Mouse (Mus musculus) thymus, adult 2 months (tissue): ENCODE measurements at regions not wholly inside any gene's neighbourhood (a gene's known extent, or its start where the extent isn't known, plus 50 kb on each side); places are given as distances from the start of the nearest gene placed in this dataset.

Experiments used
- CTCF ChIP-seq: fragments of 200-500 bp; IDR thresholded peaks from 2 replicates; pipeline ENCODE4 v1.5.1; 2012; ENCODE audit warnings: mild to moderate bottlenecking, control low read depth, low read length, moderate library complexity, borderline replicate concordance; ENCODE audit not compliant: control insufficient read depth, poor library complexity, insufficient read depth; ENCODE audit errors: extremely low read depth
- POLR2A ChIP-seq: fragments of 200-500 bp; IDR thresholded peaks from 2 replicates; pipeline ENCODE4 v1.6.1; 2012; ENCODE audit warnings: mild to moderate bottlenecking, low read length, control low read depth, moderate library complexity; ENCODE audit not compliant: control insufficient read depth, poor library complexity, insufficient read depth; ENCODE audit errors: extremely low read depth

GRCm38 (mm10) chr15:87955685-87956256, 411.7 kb downstream of the Fam19a5 start:
- no peak for TF ChIP-seq POLR2A
- no peak for TF ChIP-seq CTCF
